Mouse (Mus musculus): ENCODE results near the gene Cacna1f. TPM values are rescaled to one million over a fixed set of nuclear protein-coding genes. Genes with fewer than 3 reads are reported as not detected.

Cacna1f gene
- polyA plus RNA-seq, 1 experiment, result not detected

DNA sequence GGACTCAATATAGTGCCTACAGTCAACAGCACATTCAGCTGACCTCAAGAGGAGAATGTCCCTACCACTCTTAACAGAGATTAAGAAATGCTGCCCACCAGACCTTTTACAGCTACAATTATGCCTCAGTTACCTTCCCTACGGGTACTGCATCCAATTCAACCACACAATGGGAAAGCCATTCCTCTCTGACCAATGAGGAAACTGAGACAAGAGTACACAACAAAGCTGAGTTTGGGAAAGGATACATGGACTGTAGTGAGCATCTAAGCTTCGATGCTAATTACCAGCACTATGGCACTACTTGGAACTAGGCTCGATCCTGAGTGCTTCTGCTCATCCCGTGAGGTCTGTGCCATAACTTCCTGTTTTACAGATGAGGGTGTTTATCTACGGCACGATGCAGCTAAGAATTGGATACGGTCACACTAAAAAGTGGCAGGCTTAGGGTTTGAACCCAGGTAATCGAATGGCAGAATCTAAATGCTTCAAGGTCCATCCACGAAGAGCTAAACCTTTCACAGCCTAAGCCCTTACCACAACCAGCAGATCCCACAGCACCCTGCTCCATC, 35.2 kb upstream of the Cacna1f start:
- Histone ChIP-seq H3ac (ENCODE audit: control insufficient read depth, insufficient read length, low read depth) (no peak overlapping the region), H3K36me3 (ENCODE audit: control insufficient read depth, insufficient read depth) (no peaks in the 10 kb centered on the region), H3K4me3 (ENCODE audit: insufficient read depth, poor library complexity, severe bottlenecking) (no peak overlapping the region), H3K79me3 (ENCODE audit: low read depth) (peaks cover 6% of the 10 kb centered on the region), H3K79me2 (ENCODE audit: control insufficient read depth, insufficient read depth) (peaks cover 27% of the 10 kb centered on the region), H3K27me3 (ENCODE audit: control insufficient read depth, insufficient read depth, insufficient read length) (no peaks in the 10 kb centered on the region)
- TF ChIP-seq MAX (IDR thresholded peaks at IDR 0.05), result no peak

DNA sequence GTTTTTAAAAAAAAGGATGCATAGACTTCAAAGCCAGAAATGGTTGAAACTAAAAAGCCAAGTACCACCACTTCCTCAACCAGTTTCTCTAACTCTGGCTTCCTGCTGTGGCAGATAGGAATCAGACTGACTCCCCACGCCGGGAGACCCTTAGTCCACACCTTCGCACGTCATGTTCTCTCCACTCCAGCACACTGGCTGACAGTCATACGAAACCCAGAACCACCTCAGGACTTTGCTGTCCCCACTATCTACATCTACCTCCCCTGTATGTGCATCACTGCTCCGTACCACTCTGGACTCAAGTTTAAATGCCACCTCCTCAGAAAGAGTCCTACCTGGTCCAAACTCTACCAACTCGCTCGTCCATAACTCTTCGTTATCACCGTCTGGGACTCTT, 34.4 kb upstream of the Cacna1f start:
- Histone ChIP-seq H3ac (ENCODE audit: control insufficient read depth, insufficient read length, low read depth) (no peak overlapping the region), H3K79me3 (ENCODE audit: low read depth) (peaks cover 6% of the 10 kb centered on the region), H3K36me3 (ENCODE audit: control insufficient read depth, insufficient read depth) (no peaks in the 10 kb centered on the region), H3K79me2 (ENCODE audit: control insufficient read depth, insufficient read depth) (peaks cover 27% of the 10 kb centered on the region), H3K4me3 (ENCODE audit: insufficient read depth, poor library complexity, severe bottlenecking) (no peak overlapping the region), H3K27me3 (ENCODE audit: control insufficient read depth, insufficient read depth, insufficient read length) (no peaks in the 10 kb centered on the region)
- TF ChIP-seq MYOD1 (IDR thresholded peaks at IDR 0.05; ENCODE audit: control insufficient read depth, insufficient read length, low read depth) (no peak), MYOG (IDR thresholded peaks at IDR 0.05; ENCODE audit: control insufficient read depth, extremely low read depth, insufficient read length) (no peak), FOSL1 (IDR thresholded peaks at IDR 0.05; ENCODE audit: insufficient read depth, low read length, poor library complexity, severe bottlenecking) (no peak), MAX (IDR thresholded peaks at IDR 0.05) (no peak), USF1 (IDR thresholded peaks at IDR 0.05; ENCODE audit: low read depth) (no peak), CTCF (IDR thresholded peaks at IDR 0.05; ENCODE audit: control insufficient read depth, insufficient read depth, insufficient read length) (no peak), CEBPB (IDR thresholded peaks at IDR 0.05; ENCODE audit: low read depth) (no peak)

DNA sequence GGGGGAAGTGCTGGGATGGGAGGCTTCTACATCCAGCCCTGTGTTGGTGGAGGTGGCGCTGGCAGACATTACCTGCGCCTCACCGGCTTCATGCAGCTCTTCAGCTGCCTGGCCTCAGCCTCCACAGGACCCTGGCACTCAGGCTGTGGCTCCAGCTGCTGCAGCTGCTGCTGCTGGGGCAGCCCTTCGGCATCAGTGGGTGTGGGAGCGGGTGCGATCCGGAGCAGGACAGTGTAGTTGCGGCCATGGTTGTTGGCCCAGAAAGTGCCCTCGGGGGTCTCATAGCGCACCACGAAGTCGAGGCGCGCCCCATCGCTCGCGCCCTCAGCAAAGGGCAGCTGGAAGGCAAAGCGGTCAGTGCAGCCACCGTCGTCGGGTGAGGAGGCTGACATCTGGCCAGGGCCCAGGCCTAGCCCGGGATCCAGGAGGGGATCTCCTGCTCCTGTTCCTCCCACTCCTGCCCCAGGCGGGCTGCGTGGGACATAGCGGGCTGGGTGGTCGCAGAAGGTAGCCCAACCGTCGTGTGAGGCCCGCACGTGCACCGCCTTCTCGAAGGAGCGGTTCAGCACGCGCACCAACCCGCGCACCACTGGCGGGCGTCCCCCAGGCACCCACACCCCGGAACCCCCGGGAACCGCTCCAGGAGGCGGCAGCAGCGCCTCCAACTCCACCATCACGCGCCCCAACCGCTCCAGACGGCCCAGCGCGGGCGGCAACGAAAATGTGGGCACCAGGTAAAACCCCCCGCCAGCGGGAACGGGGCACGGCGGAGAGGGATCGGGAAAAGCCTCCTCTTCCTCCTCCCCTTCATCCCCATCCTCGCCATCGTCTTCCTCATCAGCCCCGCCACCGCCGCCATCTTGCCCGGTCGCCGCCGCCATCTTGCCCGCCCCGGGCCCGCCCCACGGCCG, 33.5 kb upstream of the Cacna1f start, which contains the start of gene Foxp3:
Gene Foxp3 (plus strand): TSS at position 469 of the 911 bp plus-strand sequence.
- TF ChIP-seq CEBPB (IDR thresholded peaks at IDR 0.05; ENCODE audit: low read depth), result no peak
- peak; percentile 26 for TF ChIP-seq MAX (IDR thresholded peaks at IDR 0.05)
- no peak for TF ChIP-seq CTCF (IDR thresholded peaks at IDR 0.05; ENCODE audit: control insufficient read depth, insufficient read depth, insufficient read length)
- Histone ChIP-seq H3K79me2 (ENCODE audit: control insufficient read depth, insufficient read depth) (peaks cover 27% of the 10 kb centered on the region), H3K27me3 (ENCODE audit: control insufficient read depth, insufficient read depth, insufficient read length) (no peaks in the 10 kb centered on the region), H3K36me3 (ENCODE audit: control insufficient read depth, insufficient read depth) (no peaks in the 10 kb centered on the region), H3ac (ENCODE audit: control insufficient read depth, insufficient read length, low read depth) (peak within 1 kb of the TSS; percentile 92), H3K79me3 (ENCODE audit: low read depth) (peaks cover 6% of the 10 kb centered on the region), H3K4me3 (ENCODE audit: insufficient read depth, poor library complexity, severe bottlenecking) (peak within 1 kb of the TSS; percentile 38)

DNA sequence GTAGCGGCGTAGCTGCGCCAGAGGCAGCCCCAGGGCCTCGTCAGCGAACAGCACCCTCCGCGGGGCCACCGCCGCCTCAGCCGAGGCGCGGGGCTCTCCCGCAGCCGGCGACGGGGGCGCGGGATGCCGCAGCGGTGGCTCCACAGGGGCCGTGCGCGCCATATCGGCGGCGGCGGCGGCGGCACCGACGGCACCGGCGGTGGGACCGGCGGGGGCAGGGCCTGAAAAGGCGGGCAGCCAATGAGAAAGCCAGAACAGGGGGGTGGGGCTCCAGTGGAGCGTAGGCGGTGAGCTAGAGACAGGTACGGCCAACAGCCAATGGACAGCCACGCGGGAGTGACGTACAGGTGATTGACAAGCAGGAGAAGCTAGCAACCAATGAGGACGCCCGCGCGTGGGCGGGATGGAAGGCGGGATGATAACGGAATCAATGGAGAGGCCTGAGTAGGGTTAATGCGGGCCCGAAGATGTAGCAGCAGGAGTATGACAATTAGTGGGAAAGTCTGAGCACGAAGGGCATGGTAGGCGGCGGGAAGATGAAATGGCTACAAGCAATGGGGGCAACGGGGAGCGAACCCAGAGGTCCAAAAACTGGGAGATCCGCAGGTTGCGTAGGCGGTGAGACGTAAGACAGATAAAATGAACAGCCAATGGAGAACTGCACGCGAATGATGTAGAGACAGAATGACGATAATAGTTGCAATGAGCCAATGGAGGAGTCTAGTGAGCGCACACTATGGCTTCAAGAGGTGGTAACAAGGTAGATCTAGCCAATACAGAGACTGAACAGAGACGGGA, 32.6 kb upstream of the Cacna1f start, which contains the start of gene Ppp1r3f:
Gene Ppp1r3f (minus strand): TSS at position 197 of the 798 bp plus-strand sequence.
- TF ChIP-seq CTCF (IDR thresholded peaks at IDR 0.05; ENCODE audit: control insufficient read depth, insufficient read depth, insufficient read length) (no peak), MYOD1 (IDR thresholded peaks at IDR 0.05; ENCODE audit: control insufficient read depth, insufficient read length, low read depth) (no peak), MYOG (IDR thresholded peaks at IDR 0.05; ENCODE audit: control insufficient read depth, extremely low read depth, insufficient read length) (no peak), USF1 (IDR thresholded peaks at IDR 0.05; ENCODE audit: low read depth) (no peak), MAX (IDR thresholded peaks at IDR 0.05) (no peak), FOSL1 (IDR thresholded peaks at IDR 0.05; ENCODE audit: insufficient read depth, low read length, poor library complexity, severe bottlenecking) (no peak), CEBPB (IDR thresholded peaks at IDR 0.05; ENCODE audit: low read depth) (no peak)
- H3K27me3 ChIP-seq (ENCODE audit: control insufficient read depth, insufficient read depth, insufficient read length), result no peaks in the 10 kb centered on the region
- H3K79me3 ChIP-seq (ENCODE audit: low read depth), result peaks cover 6% of the 10 kb centered on the region
- peaks cover 27% of the 10 kb centered on the region for H3K79me2 ChIP-seq (ENCODE audit: control insufficient read depth, insufficient read depth)
- H3K36me3 ChIP-seq (ENCODE audit: control insufficient read depth, insufficient read depth), result no peaks in the 10 kb centered on the region
- H3K4me3 ChIP-seq (ENCODE audit: insufficient read depth, poor library complexity, severe bottlenecking), result peak within 1 kb of the TSS; percentile 38
- H3ac ChIP-seq (ENCODE audit: control insufficient read depth, insufficient read length, low read depth), result peak within 1 kb of the TSS; percentile 92

DNA sequence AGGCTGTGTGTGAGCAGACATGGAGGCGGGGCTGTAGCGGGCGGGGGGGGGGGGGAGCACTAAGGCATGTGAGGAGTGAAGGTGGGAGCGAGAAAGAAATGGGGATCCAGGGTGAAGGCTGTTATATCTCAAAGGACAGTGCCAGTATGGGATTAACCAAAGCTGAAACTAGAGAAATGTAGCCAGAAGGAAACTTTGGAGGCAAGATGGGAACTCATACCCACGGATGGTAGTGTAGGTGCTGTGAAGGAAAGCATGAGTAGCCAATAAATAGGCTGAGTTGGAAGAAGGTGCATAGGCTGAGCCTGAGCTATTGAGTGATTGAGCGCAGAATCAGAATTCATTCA, 32.0 kb upstream of the Cacna1f start:
- Histone ChIP-seq H3K79me2 (ENCODE audit: control insufficient read depth, insufficient read depth) (peaks cover 27% of the 10 kb centered on the region), H3K4me3 (ENCODE audit: insufficient read depth, poor library complexity, severe bottlenecking) (peak overlapping the region; percentile 14), H3K27me3 (ENCODE audit: control insufficient read depth, insufficient read depth, insufficient read length) (no peaks in the 10 kb centered on the region), H3ac (ENCODE audit: control insufficient read depth, insufficient read length, low read depth) (peak overlapping the region; percentile 21), H3K36me3 (ENCODE audit: control insufficient read depth, insufficient read depth) (no peaks in the 10 kb centered on the region), H3K79me3 (ENCODE audit: low read depth) (peaks cover 6% of the 10 kb centered on the region)
- TF ChIP-seq MYOG (IDR thresholded peaks at IDR 0.05; ENCODE audit: control insufficient read depth, extremely low read depth, insufficient read length), result no peak

GRCm38 (mm10) chrX:7581151-7581550, 25.7 kb upstream of the Cacna1f start:
- TF ChIP-seq MYOD1 (IDR thresholded peaks at IDR 0.05; ENCODE audit: control insufficient read depth, insufficient read length, low read depth), result no peak
- Histone ChIP-seq H3K79me3 (ENCODE audit: low read depth) (no peaks in the 10 kb centered on the region), H3ac (ENCODE audit: control insufficient read depth, insufficient read length, low read depth) (no peak overlapping the region), H3K27me3 (ENCODE audit: control insufficient read depth, insufficient read depth, insufficient read length) (no peaks in the 10 kb centered on the region), H3K4me3 (ENCODE audit: insufficient read depth, poor library complexity, severe bottlenecking) (no peak overlapping the region), H3K79me2 (ENCODE audit: control insufficient read depth, insufficient read depth) (no peaks in the 10 kb centered on the region), H3K36me3 (ENCODE audit: control insufficient read depth, insufficient read depth) (no peaks in the 10 kb centered on the region)
